Mouse (Mus musculus) lung, embryonic 15.5 days (tissue): Measurements from ENCODE around the gene Ap1b1. TPM values are rescaled to one million over a fixed set of nuclear protein-coding genes. Genes with fewer than 3 reads are reported as not detected.

Experiments used
- ATAC-seq: fragments of 200-750 bp; cut with Nextera tagmentation; 2 replicates; pipeline ENCODE4 v1.8.0; 2017; ENCODE audit warnings: moderate number of reproducible peaks, borderline replicate concordance; ENCODE audit not compliant: low FRiP score, low TSS enrichment; ENCODE audit errors: extremely low read depth
- H3K27ac ChIP-seq: fragments of 300-500 bp; sonication (generic); 2 replicates; pipeline ENCODE4 v1.5.1; 2015; ENCODE audit warnings: moderate library complexity, mild to moderate bottlenecking, inconsistent platforms
- H3K27me3 ChIP-seq: fragments of 300-500 bp; sonication (generic); 2 replicates; pipeline ENCODE4 v1.6.1; 2015; ENCODE audit warnings: inconsistent platforms
- H3K36me3 ChIP-seq: fragments of 300-500 bp; sonication (generic); 2 replicates; pipeline ENCODE4 v1.6.1; 2015; ENCODE audit warnings: inconsistent platforms
- H3K4me1 ChIP-seq: fragments of 300-500 bp; sonication (generic); 2 replicates; pipeline ENCODE4 v1.6.1; 2015; ENCODE audit warnings: inconsistent platforms
- H3K4me2 ChIP-seq: fragments of 300-500 bp; sonication (generic); 2 replicates; pipeline ENCODE4 v1.6.1; 2015; ENCODE audit warnings: inconsistent platforms, mild to moderate bottlenecking, moderate library complexity
- H3K4me3 ChIP-seq: fragments of 300-500 bp; sonication (generic); 2 replicates; pipeline ENCODE4 v1.5.1; 2015; ENCODE audit warnings: mild to moderate bottlenecking, inconsistent platforms
- H3K9ac ChIP-seq: fragments of 300-500 bp; sonication (generic); 2 replicates; pipeline ENCODE4 v1.6.1; 2015; ENCODE audit warnings: inconsistent platforms
- H3K9me3 ChIP-seq: fragments of 300-500 bp; sonication (generic); 2 replicates; pipeline ENCODE4 v1.6.1; 2016; ENCODE audit warnings: inconsistent platforms
- WGBS: fragments of 180-500 bp; shearing (Covaris S2); methylation state at CpG from one replicate; pipeline ENCODE4 v1.1.7; 2015; 5-methylcytosine and 5-hydroxymethylcytosine counted together
- polyA plus RNA-seq: library from polyadenylated mRNA; unstranded; fragments of >200 nt; fragmentation: Nextera tagmentation; extraction: Ambion mirVana; gene quantifications from 2 replicates; pipeline ENCODE4 v1.2.1, GENCODE M21; 2015

Ap1b1 gene
- polyA plus RNA-seq, 1 experiment from 2014 or later = 50.5 TPM

DNA sequence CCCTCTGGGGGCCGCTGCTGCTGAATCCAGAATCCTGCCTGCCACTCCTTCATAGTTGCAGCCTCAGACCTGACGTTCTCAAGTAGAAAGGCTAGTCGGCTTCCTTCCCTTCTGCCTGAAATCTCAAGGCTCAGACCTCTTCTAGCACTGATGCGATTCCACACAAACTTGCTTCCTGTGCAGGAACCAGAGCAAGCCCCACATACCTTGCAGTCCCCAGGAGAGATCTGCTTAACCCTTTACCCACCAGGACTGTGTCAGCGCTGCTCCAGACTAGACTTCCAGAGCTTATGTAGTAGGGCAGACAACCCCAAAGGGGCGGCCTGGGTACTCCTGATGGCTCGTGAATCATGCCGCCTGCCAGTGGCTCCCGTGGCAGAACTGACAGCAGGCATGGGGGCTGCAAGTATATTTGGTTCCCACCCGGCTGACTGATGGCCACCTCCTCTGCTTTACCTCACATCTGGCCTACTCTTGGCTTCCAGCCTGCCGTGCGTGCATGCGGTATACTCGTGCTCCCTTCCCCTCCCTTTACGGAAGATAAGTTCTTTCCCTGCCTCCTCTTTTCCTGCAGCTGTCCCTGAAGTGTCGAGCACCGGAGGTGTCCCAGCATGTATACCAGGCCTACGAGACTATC, 54.6 kb downstream of the Ap1b1 start:
- 54% methylated on average over 18 of the region's 18 CpGs for WGBS
- Histone ChIP-seq H3K9me3 (no peaks in the 10 kb centered on the region), H3K9ac (no peak overlapping the region), H3K4me2 (no peak overlapping the region), H3K27ac (no peak overlapping the region), H3K4me3 (no peak overlapping the region), H3K36me3 (peaks cover 16% of the 10 kb centered on the region; the same call in 1 of the 2 replicates), H3K27me3 (no peaks in the 10 kb centered on the region), H3K4me1 (no peaks in the 10 kb centered on the region)
- no peak for ATAC-seq

GRCm38 (mm10) chr11:5042645-5043381, 56.2 kb downstream of the Ap1b1 start:
- no peak overlapping the region for H3K9ac ChIP-seq
- H3K9me3 ChIP-seq = no peaks in the 10 kb centered on the region
- H3K4me3 ChIP-seq = no peak overlapping the region
- WGBS = 82% methylated on average over 8 of the region's 8 CpGs
- ATAC-seq = no peak
- no peak overlapping the region for H3K27ac ChIP-seq
- H3K27me3 ChIP-seq = no peaks in the 10 kb centered on the region
- peaks cover 7% of the 10 kb centered on the region; the same call in 1 of the 2 replicates for H3K36me3 ChIP-seq
- no peaks in the 10 kb centered on the region for H3K4me1 ChIP-seq
- no peak overlapping the region for H3K4me2 ChIP-seq

DNA sequence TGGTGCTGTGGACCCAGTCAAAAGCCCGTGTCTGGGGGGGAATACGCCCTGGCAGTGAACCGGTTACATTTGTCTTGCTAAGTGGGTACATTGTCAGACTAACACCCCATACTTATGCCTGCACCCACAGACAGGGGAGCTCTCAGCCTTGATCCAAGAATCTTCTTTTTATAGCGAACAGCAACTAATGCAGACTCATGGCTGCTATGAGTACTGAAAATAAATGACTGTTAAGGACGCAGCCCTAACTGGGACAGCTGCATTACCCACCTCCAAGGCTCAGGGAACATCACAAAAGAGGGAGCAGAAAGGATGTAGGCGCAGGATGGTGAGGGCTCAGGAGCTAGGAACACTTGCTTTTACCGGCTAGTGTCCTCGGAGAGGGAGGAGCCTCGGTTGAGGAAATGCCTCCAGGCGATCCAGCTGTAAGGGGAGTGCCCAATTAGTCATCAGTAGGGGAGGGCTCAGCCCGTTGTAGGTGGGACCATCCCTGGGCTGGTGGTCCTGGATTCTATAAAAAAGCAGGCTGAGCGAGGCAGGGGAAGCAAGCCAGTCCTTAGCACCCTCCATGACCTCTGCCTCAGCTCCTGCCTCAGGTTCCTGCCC, 59.8 kb downstream of the Ap1b1 start:
- H3K9ac ChIP-seq = no peak overlapping the region
- no peaks in the 10 kb centered on the region for H3K9me3 ChIP-seq
- H3K4me2 ChIP-seq = no peak overlapping the region
- no peaks in the 10 kb centered on the region for H3K4me1 ChIP-seq
- 46% methylated on average over 12 of the region's 12 CpGs for WGBS
- H3K27ac ChIP-seq = no peak overlapping the region
- no peaks in the 10 kb centered on the region for H3K36me3 ChIP-seq
- no peak overlapping the region for H3K4me3 ChIP-seq
- ATAC-seq = no peak
- no peaks in the 10 kb centered on the region for H3K27me3 ChIP-seq

DNA sequence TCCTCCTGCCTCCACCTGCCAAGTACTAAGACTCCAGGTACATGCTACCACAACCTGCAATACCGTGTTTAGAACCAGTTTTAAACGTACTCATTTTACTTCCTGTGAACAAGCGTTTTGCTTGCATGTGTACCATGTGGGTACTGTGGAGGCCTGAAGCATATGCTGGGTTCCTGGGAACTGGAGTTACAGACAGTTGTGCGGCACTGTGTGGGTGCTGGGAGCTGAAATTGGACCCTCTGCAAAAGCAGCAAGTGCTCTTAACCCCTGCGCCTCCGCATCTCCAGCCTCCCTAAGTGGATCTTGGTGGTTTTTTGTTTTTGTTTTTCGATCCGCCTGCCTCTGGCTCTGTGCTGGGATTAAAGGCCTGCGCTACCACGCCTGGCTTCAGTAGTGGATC, 65.0 kb downstream of the Ap1b1 start:
- no peaks in the 10 kb centered on the region for H3K9me3 ChIP-seq
- ATAC-seq = no peak
- H3K9ac ChIP-seq = no peak overlapping the region
- no peak overlapping the region for H3K4me2 ChIP-seq
- no peak overlapping the region for H3K4me3 ChIP-seq
- WGBS = 73% methylated on average over 10 of the region's 10 CpGs
- no peak overlapping the region for H3K27ac ChIP-seq
- no peaks in the 10 kb centered on the region for H3K4me1 ChIP-seq
- H3K27me3 ChIP-seq = peaks cover 19% of the 10 kb centered on the region
- no peaks in the 10 kb centered on the region for H3K36me3 ChIP-seq

- Histone ChIP-seq H3K4me1 (no peaks in the 10 kb centered on the region), H3K4me3 (no peak overlapping the region), H3K9me3 (no peaks in the 10 kb centered on the region), H3K27me3 (peaks cover 26% of the 10 kb centered on the region), H3K36me3 (no peaks in the 10 kb centered on the region), H3K27ac (no peak overlapping the region), H3K4me2 (no peak overlapping the region), H3K9ac (no peak overlapping the region)
- 62% methylated on average over 10 of the region's 10 CpGs for WGBS
- ATAC-seq = no peak
These were observed 65.7 kb downstream of the Ap1b1 start for GRCm38 (mm10) chr11:5052200-5052854.

GRCm38 (mm10) chr11:5054151-5054550, 67.5 kb downstream of the Ap1b1 start:
- H3K9me3 ChIP-seq = no peaks in the 10 kb centered on the region
- ATAC-seq = no peak
- H3K9ac ChIP-seq = no peak overlapping the region
- H3K36me3 ChIP-seq = no peaks in the 10 kb centered on the region
- H3K27me3 ChIP-seq = peaks cover 44% of the 10 kb centered on the region
- H3K4me3 ChIP-seq = no peak overlapping the region
- H3K4me1 ChIP-seq = peaks cover 12% of the 10 kb centered on the region
- 83% methylated on average over 14 of the region's 14 CpGs for WGBS
- no peak overlapping the region for H3K4me2 ChIP-seq
- no peak overlapping the region for H3K27ac ChIP-seq

DNA sequence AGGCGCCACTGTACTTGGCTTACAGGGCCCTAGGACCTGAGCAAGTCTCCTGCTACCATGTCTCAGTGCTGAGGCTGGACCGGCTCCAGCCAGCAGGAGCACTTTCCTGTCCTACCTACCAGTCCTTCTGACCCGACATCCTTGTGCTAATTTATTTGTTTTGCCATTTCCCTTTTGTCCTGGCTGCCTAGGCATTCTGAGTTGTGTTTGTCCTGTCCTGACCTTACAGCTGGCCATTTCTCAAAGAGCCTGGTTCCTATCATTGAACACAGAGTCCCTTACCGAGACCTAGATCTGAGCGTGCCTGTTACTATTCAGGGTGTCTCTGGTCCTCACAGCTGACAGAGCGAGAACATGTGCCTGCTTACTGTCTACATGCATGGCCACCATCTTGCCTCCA, 68.2 kb downstream of the Ap1b1 start:
- 45% methylated on average over 6 of the region's 6 CpGs for WGBS
- no peak for ATAC-seq
- no peak overlapping the region for H3K4me2 ChIP-seq
- peaks cover 51% of the 10 kb centered on the region for H3K27me3 ChIP-seq
- H3K4me1 ChIP-seq = peaks cover 19% of the 10 kb centered on the region
- H3K9ac ChIP-seq = no peak overlapping the region
- H3K36me3 ChIP-seq = no peaks in the 10 kb centered on the region
- H3K9me3 ChIP-seq = no peaks in the 10 kb centered on the region
- H3K27ac ChIP-seq = no peak overlapping the region
- H3K4me3 ChIP-seq = no peak overlapping the region

DNA sequence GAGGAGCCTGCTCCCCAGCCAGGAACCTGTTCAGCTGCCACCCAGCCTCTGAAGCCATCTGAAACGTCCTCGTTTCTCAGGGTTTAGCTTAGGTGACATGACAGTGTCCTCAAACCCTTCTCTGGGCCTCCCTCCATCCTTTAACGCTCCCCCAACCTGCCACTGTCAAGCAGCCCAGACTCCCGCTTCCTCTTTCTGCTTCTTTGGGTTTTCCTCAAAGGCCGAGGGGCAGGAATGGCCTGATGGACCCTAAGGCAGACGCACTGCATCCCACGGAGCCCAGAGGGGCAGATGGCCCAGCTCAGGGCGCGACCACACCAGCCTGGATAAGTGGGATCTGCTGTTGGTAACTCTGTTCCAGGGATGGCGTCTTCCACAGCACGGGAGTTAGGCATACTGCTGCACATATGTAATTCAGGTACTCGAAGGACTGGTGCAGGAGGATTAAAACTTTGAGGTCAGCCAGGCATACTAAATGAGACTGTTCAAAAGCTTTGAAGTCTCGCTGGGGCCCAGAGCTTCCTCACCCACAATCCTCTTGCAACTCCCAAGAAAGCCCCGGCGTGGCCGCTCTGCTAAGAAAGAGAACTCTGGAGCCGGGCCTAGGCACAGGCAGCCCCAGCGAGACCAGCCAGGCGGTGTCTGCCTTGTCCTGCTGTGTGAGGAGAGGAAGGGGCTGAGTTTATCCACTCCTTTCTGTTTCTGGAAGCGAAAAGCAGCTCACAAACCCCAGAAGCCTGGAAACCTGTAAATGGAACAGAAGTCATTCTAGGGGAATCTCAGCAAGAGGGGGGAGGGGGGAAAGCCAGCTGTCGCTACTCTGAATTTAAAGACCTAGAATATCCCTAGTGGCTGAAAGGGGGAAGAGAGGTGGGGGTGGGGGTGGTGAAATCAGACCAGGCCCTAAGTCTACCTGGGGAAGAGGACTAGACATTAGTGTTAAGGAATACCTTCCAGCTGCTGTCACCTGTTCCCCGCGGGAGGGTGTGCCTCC, 69.6 kb downstream of the Ap1b1 start:
- H3K36me3 ChIP-seq = no peaks in the 10 kb centered on the region
- H3K9ac ChIP-seq = no peak overlapping the region
- H3K4me1 ChIP-seq = peaks cover 23% of the 10 kb centered on the region
- H3K4me3 ChIP-seq = no peak overlapping the region
- H3K27ac ChIP-seq = no peak overlapping the region
- peaks cover 65% of the 10 kb centered on the region for H3K27me3 ChIP-seq
- ATAC-seq = no peak
- H3K9me3 ChIP-seq = no peaks in the 10 kb centered on the region
- H3K4me2 ChIP-seq = no peak overlapping the region
- WGBS = 48% methylated on average over 23 of the region's 23 CpGs

DNA sequence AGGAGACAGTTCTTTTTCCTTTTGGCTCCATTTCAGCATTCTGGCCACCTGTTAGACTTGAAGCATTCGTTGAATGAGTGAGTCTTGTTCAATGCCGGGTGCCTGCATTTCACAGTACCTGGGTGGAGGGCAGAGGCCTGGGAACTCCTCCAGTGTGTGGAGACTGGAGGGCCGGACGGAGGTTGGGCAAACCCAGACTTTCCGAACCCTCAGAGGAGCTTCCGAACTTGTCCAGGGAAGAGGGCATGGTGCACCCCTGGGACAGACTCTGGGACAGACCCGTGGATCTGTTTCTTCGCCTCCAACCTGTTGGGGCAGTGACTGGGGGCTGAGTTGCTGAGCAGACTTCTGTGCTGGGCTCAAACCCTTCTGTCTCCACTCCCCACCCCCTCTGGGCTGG, 70.4 kb downstream of the Ap1b1 start:
- Histone ChIP-seq H3K27ac (no peak overlapping the region), H3K4me1 (peaks cover 31% of the 10 kb centered on the region), H3K27me3 (peaks cover 73% of the 10 kb centered on the region), H3K4me2 (no peak overlapping the region), H3K36me3 (no peaks in the 10 kb centered on the region), H3K4me3 (no peak overlapping the region), H3K9me3 (no peaks in the 10 kb centered on the region), H3K9ac (no peak overlapping the region)
- WGBS = 54% methylated on average over 8 of the region's 8 CpGs
- ATAC-seq = no peak

DNA sequence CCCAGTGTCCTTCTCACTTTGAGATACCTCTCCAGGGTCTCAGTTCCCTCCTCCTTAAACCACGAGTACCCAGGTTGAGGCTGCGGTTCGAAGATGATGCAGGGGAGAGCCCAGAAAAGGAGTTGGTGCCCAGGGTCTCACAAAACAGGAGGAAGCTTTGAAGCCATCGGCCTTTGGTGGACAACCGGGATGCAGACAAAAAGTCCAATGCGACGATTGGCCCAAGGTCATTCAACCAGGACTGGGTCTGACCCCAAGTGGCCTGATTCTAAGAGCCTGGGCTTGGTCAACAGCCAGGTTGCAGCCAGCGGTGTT, 70.9 kb downstream of the Ap1b1 start:
- WGBS = 17% methylated on average over 8 of the region's 8 CpGs
- peak overlapping the region; percentile 93 for H3K4me2 ChIP-seq
- H3K4me1 ChIP-seq = peaks cover 35% of the 10 kb centered on the region
- peaks cover 77% of the 10 kb centered on the region for H3K27me3 ChIP-seq
- no peaks in the 10 kb centered on the region for H3K36me3 ChIP-seq
- no peak for ATAC-seq
- no peaks in the 10 kb centered on the region for H3K9me3 ChIP-seq
- H3K27ac ChIP-seq = no peak overlapping the region
- peak overlapping the region; percentile 47 for H3K4me3 ChIP-seq
- H3K9ac ChIP-seq = peak overlapping the region; percentile 41; the same call in 1 of the 2 replicates
